Mouse (Mus musculus) cerebellum, adult (tissue): ENCODE data around the gene Emg1.
"Not testable (repeated sequence)": the region's sequence is repeated elsewhere in the genome, so short reads cannot be mapped to it uniquely, and the experiment has no call there.

Source experiments
- ATAC-seq: cut with Nextera tagmentation; 2 replicates; pipeline ENCODE4 v1.9.2; 2017; ENCODE audit warnings: mild to moderate bottlenecking, moderate library complexity, mixed read lengths; ENCODE audit not compliant: insufficient number of reproducible peaks, low FRiP score, low TSS enrichment

Gene Emg1

DNA sequence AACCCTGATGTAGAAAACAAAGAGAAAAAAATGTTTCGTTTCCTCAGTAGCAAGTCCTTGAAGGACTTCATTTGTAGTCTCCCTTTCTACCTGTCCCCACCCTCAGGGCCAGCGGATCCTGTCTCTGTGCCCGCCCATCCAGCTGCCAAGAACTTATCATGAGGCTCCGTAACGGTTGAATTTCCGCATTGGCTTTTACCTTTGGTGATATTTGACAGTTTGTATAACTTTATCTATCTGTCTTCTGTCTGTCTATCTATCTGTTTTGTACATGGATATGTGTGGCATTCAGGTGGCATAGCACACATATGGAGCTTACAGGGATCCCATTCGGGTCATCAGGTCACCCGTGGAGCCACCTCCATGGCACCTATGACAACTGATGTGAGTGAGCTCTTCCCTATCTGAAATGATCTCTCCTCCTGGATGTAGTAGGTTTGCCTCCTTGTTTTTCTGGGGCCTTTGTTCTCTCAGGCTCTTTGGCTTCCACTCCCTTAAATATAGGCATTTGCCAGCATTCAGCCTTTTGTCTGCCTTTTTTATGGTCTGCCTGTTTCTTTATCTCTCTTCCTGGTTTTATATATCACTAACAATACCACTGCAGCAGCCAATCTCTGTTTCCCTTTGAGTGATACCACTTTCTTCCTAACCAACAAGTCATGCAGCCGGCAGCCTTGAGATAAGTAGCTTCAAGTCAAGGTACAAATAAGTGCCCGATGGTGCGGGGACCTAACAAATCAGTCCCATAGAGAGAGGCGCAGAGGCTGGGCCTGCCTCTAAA is 26.2 kb downstream of the Emg1 start:
- no peak for ATAC-seq

DNA sequence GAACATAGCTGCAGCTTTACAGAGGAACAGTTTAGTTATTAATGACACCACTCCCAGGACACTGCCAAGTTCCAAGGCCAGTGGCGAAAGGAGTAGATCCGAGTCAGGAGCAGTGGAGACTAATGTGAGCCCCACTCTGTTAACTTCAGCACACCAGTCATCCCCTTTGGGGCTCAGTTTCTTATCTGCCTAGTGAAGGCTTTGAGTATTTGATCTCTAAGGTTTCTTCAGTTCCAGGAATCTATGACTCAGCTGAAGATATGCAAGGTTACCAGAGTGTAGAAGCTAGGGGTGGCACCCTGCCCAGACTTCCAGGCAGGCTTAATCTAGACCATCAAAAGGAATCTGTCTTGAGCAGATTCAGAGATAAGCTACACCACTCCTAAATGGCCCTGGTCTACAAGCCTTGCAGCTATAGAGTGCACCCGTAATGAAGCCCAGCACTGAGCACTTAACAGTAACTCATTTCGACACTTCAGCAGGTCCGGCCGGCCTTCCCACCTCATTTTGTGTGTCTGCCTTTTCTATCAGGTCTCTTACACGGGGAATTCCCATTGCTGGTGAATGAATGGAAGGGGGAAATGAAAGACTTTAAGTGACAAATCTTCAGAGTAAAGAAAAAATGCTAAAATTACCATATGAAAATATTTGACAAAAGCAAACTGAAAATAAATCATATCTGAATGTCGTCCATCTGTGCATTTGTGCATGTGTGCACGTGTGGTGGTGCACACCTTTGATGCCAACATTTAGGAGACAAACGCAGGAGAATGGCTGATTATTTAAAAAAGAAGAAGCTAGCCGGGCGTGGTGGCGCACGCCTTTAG is 28.2 kb downstream of the Emg1 start:
- no peak; the same call in 1 of the 2 replicates for ATAC-seq

DNA sequence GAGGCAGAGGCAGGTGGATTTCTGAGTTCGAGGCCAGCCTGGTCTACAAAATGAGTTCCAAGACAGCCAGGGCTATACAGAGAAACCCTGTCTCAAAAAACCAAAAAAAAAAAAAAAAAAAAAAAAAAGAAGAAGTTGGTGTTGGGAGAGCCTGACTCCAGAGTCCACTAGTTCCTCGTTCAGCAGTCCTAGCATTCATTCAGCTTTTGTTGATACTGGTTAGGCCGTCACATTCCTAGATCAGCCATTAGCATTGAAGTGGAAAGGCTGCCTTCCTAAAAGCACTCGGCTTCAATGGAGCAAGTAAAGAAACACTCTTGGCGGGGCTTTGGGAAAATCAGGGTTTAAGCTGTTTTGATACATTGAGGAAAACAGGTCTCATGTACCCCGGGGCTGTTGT is 29.7 kb downstream of the Emg1 start:
- not testable (repeated sequence) for ATAC-seq

DNA sequence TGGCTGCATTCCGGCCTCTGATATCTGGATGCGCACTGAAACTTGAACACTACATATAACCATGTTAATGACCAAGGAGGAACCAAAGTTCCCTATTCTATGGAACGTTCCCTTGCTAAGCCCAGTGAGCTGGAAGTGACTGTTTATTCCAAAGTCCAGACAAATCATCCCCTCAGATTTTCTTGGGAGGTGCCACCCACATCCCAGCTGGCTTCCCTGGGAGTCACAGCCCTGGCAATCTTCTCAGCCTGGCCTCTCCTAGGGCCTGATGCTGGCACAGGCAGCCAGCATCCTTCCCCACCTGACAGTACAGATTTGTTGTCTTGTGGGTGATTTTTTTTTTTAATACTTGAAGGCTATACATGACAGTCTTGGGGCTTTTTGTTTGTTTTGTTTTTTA is 32.5 kb downstream of the Emg1 start:
- no peak for ATAC-seq

DNA sequence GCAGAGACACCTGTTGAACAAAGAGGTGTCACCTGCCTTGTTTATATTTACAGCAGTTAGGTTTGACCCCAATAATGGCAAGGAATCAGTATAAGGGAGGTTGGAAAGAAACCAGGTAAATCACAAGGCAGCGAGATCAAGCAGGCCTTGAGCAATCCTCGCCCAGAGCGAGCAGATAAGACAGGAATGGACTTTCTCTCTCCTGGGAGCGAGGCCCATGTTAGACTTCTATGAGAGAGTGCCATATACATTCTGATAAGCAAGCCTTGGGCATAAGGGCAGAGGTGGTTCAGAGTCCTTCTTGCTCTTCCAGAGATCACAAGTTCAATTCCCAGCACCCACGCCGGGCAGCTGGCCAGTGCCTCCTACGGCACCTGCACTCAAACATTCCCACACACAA is 33.2 kb downstream of the Emg1 start:
- ATAC-seq = no peak

DNA sequence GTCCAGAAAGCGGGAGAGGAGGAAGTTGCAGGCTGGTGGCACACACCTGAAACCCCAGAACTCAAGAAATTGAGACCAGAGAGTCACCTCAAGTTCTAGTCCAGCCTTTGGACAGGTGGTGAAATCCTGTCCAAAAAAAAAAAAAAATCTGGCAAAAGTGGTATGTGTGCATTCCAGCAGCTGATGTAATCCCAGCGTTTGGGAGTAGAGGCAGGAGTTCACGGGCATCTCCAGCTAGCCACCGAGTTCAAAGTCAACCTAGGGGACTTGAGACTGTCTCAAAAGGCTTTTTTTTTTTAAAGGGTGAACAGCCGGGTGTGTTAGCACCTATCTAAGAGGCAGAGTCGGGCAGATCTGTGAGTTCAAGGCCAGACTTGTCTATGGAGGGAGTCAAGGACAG is 35.8 kb downstream of the Emg1 start:
- ATAC-seq = no peak

DNA sequence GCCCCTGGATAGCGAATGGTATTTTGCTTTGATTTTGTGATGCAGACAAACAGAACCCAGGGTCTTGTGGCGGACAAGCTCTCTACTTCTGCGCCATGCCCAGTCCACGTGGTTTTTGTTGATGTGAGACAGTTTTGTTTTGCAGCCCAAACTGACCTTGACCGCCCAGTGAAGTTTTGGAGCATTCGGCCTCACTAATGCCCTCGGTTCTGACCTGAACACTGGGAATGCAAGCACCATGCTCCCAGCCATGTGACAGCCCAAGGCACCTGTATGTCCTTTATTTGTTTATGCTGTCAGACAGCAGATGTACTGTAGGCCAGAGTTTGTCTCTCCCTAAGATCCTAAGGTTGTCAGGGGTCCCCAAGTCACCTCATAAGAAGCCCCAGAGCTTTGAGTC is 37.4 kb downstream of the Emg1 start:
- no peak for ATAC-seq

DNA sequence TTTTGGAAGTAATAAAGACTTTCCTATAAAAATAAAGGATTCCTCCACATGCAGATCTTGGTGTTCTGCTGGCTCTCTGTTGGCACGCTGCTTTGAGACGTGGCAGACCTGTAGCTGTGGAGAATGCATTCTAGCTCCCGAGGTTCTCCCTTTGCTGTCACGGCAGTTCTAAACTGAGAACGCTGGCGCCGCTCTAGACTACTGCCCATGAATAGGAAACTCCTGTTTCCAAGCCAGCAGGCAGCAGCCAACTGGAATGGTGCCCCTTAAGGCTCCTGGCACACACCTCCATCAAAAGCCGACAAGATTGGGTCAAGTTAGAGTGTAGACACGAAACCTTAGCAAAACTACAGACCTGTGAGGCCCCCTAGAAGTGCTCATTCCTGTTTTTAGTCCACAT is 38.4 kb downstream of the Emg1 start:
- ATAC-seq = peak; percentile 20; the same call in 1 of the 2 replicates

DNA sequence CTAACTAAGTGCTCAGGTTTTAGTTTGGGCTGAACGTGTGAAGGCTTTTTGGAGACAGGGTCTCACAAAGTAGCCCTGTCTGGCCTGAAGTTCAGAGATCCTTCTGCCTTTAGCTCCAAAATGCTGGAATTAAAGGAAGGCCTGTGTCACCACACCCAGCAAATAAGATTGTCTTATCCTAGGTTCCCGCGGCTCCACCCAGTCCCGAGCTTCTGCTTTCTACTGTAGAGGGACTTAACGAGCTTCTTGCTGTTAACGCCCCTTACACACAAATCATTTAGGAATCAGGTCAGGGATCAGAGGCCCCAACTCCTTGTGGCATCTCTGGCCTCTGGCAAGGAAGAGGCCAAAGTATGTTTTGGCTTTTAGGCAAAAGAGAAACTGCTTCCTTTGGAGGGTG is 39.9 kb downstream of the Emg1 start:
- ATAC-seq = no peak

DNA sequence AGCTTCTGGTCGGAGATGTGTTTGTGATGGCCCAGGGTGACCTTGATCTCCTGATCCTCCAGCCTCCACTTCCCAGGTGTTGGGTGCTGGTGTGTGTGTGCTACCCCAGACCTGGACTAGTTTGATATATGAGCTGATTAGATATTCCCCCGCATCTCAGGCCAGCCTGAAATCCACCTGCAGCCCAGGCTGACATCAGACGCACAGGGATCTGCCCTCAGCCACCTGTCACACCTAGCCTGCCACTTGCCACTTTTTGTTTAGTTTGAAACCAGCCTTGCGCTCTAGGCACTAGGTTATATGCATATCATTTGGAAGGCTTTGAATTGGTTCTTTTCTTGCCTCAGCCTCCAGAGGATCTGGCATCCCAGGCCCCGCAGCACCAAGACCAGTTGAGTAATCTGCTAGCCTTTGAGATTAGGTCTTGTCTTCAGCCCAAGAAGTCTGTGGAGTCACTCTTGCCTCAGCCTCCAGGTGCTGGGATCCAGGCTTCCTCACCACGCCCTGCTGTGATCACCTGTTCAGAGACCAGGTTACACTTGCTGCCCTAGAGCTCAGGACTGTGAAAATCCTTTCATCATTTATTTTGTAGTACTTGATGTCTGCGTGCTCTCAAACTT is 41.6 kb downstream of the Emg1 start:
- ATAC-seq = no peak

DNA sequence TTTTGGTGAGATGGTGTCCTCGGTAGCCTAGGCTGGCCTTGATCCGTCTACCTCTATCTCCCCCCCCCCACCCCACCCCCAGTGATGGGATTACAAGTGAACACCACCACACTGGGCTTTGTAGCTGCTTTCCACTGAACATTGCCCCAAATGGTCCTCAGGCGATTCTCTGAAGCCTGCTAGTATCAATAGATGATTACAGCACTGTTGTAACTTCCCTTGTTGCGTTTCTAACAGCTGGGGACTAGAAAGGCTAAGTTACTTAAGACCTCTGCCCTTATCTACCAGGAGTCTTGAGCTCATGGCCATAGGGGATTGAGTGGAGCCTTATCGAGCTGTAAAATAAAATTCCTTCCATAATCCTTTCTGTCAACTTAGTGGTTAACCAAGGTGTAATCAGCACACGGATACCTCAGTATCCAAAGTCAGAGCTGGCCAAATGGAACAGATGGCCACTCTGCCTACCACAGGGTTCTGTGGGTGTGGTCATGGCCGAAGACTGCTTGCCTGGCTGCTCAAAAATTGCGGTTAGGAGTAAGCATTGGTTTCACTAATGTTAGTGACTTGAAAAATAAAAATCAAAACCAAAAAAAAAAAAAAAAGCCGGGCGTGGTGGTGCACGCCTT is 42.6 kb downstream of the Emg1 start:
- peak; percentile 87 for ATAC-seq

DNA sequence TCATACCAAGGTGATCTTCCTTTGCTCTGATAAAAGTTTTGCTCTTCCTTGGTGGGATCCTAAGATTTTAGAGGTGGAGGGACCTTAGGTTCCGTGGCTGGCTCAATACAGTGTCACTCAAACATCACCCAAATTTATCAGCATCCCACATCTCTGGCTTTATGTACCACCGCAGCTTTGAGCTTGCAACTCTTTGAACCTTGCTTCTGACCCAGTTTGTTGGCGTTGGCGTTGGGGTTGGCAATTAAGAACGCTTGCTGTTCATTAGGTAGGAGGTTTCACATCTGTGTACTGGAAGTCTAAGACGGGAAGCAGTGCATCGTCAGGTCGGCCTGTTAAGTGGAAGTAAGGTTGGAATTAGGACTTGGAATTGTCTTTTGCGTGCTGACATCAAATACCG is 47.0 kb downstream of the Emg1 start:
- ATAC-seq = no peak

DNA sequence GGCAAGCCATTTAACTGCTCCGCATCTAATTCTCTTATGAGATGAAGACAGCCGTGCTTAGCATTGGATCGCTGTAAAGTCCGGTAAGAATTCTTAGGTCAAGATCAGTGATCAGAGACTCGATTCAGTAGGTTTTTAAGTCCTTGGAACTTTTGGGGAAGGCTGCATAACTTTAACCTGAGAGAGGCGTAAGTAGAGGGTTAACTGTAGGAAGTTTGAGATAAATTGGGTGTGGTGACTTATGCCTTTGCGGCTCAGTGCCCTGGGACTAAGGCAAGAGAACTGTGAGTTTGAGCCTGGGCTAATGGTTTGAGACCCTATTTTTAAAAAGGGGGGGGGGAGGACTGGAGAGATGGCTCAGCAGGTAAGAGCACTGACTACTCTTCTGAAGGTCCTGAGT is 47.7 kb downstream of the Emg1 start:
- ATAC-seq = no peak

DNA sequence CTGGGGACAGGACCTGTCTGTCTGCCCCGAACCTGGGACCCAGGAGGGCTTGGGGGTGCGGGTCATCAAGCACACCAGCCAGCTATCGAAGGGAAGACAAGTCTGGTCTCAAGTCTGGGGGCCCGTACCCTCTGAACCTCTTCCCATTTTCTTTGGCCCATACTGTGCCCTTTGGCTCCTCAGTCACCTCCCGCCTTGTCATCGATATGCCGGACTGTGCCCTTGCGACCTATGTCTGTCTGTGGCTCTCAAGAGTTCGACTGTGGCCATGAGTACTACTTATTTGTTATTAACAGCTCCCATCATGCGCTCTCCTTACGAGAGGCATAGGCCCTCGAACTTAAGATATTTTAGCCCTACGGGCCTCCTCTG is 48.6 kb downstream of the Emg1 start:
- no peak for ATAC-seq

DNA sequence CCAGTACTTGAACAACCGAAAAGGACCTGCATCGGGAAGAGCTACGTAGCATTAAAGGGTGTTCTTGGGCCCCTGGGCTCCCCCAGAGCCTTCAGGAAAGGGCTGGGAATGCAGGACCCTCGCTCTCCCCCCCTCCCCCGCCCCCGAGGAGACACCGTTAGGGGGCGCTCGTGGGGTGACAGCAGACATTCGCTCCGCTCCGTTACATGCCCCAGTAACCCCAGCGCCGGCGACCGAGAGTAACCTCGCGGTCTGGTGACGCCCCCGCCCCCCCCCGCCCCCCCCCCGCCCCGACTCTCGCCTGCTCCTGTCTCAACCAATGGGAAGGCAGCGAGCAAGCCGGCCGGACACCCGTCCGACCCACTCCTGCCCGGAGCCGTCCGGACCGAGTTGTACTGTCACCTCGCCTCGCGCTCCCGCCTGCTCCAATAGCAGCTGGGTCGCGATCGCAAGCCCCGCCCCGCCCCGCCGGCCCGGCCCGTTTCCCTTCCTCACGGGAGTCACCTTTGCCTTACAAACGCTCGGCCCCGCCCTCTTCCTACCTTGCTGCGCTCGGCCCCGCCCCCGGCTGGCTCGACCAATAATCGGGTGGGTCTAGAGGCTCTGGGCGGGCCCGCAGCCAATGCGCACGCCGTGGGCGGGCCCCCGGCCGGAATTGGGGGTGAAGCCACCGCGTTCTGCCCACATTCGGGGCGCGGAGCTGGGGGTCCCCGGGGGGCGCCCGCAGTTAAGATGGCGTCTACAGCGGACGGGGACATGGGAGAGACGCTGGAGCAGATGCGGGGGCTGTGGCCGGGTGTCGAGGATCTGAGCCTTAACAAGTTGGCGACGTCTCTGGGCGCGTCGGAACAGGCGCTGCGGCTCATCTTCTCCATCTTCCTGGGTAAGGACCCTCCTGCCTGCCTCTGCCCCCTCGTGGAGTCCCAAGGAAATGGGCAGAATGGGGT is 49.2 kb downstream of the Emg1 start, which contains the start of gene Lpcat3:
Gene Lpcat3 (plus strand): TSS at position 551 of the 947 bp plus-strand sequence.
- peak; percentile 95 for ATAC-seq

DNA sequence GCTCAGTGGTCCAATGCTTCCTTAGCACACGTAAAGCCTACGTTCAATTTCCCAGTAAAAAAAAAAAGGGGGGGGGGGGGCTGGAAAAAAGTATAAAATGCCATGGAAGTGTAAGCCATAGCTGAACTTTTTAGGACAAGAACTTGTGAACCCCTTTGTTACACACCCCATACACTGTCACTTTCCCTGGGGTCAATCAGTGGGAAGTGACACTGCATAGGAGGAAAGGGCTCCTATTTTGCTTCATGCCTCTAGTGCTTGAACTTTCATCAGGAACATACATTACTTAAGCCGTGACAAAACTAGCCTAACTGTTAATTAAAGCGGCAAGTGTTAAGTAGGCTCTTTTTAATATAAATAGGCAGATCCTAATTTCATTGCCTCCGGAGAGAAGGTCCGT is 50.0 kb downstream of the Emg1 start:
- ATAC-seq = no peak

DNA sequence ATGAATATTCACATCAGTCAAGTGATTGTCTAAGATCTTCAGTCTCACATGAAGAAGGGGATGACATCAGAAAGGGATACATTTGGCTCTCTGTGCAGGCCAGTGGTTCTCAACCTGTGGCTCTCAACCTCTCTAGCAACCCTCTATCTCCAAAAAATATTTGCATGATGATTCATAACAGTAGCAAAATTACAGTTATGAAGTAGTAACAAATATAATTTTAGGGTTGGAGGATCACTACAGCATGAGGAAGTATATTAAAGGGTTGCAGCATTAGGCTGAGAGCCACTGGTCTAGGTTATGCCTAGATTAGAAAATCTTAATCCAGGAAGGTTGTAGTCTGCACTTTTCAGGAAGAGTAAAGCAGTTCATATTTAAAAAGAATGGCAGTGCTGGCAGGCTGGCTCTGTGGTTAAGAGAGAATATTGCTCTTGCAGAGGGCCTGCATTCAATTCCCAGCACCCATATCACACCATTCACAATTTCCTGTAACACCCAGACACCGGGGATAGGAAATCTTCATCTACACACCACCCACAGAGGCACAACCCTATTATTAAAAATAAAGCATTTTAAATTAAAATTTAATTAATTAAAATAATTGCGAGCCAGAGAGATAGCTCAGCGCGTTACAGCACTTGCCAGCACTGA is 50.7 kb downstream of the Emg1 start:
- no peak for ATAC-seq

DNA sequence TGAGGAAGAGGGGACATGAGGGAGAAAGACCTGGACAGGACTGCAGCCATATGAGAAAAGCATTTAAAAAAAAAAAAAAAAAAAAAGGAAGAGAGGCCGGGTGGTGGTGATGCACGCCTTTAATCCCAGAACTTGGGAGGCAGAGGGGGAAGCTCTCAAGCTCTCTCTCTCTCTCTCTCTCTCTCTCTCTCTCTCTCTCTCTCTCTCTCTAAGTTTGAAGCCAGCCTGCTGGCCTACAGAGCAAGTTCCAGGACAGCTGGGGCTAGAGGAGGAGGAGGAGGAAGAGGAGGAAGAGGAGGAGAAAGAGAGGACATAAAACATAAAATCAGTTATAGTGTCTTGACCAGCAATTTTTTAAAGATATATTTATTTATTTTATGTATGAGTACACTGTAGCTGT is 53.9 kb downstream of the Emg1 start:
- no peak for ATAC-seq

DNA sequence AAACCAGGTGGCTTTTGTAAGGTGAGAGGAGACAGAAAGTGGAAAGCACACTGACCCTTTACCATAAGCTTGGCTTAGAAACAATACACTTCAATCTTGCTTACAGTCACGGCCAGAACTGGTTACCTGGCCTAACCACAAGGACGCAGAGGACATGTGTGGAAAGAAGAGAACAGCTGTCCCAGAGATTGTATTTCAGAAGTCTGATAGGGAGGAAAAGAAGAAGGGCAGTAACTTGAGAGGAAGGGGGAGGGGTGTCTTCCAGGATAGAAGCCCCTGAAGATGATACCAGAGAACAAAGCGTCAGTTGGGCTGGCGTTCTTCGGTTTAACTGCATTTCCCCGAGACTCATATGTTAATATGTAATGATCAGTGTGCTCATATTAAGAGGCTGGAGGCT is 56.1 kb downstream of the Emg1 start:
- no peak for ATAC-seq
